In genomic region chr13:89742686-89743200, GRCm38 (mm10) we compare ENCODE assay signal across 8 mouse cellular contexts. TPM values are rescaled to one million over a fixed set of nuclear protein-coding genes. Genes with fewer than 3 reads are reported as not detected.
DNase-seq lines count a peak whose midpoint lies in the region; ATAC-seq and TF ChIP-seq lines count a peak whose summit lies in the region.

No protein-coding gene starts in this region.

- H3K27ac ChIP-seq in heart, embryonic 12.5 days (ENCODE audit: poor library complexity, severe bottlenecking), result peak overlapping the region; percentile 98
- peak overlapping the region; percentile 70 for H3K27ac ChIP-seq in forebrain, postnatal 0 days (ENCODE audit: low read depth, low read length)
- H3K27ac ChIP-seq in liver, embryonic 16.5 days (ENCODE audit: low read length), result no peak overlapping the region

- H3K4me1 ChIP-seq in heart, embryonic 12.5 days (replicated peaks), result peaks cover 23% of the 10 kb centered on the region
- 0 out of 2 replicates have a peak, but pooled peaks cover 13% of the 10 kb centered on the region for H3K4me1 ChIP-seq in forebrain, postnatal 0 days (ENCODE audit: insufficient read depth)
- H3K4me1 ChIP-seq in liver, embryonic 16.5 days (ENCODE audit: control insufficient read depth, low read depth, low read length), result no peaks in the 10 kb centered on the region; the same call in 1 of the 2 replicates

- DNase-seq in heart, postnatal 36 days, result no peak
- DNase-seq in ES-CJ7 (ENCODE audit: low read depth, low spot score), result peak; percentile 37
- peak; percentile 44 for DNase-seq in forebrain, postnatal 0 days
- no peak for DNase-seq in ovary, postnatal 14 days (ENCODE audit: low spot score)
- no peak for DNase-seq in T-cell, adult 2 months (ENCODE audit: low spot score)
- DNase-seq in adrenal gland, adult 8-10 months, result no peak

- ATAC-seq in heart, embryonic 12.5 days (ENCODE audit: insufficient number of reproducible peaks, low FRiP score), result no peak
- ATAC-seq in forebrain, postnatal 0 days, result no peak
- no peak for ATAC-seq in liver, embryonic 16.5 days (ENCODE audit: low read depth)

- intact Hi-C loops in heart, postnatal 36 days (cut with DNase I), result loop anchor here (5.0 kb wide), 1 partner anchor 345 kb away; the partner anchor contains the start of genes Tmem167 and Xrcc4

- peak overlapping the region; percentile 93 for H3K4me2 ChIP-seq in heart, embryonic 12.5 days
- H3K4me2 ChIP-seq in forebrain, postnatal 0 days (ENCODE audit: low read depth), result peak overlapping the region; percentile 87
- peak overlapping the region; percentile 45 for H3K4me2 ChIP-seq in liver, embryonic 16.5 days (ENCODE audit: low read depth, low read length)

- 2% methylated on average over 15 of the region's 15 CpGs for WGBS in heart, embryonic 12.5 days
- 1% methylated on average over 15 of the region's 15 CpGs for WGBS in forebrain, postnatal 0 days
- 4% methylated on average over 15 of the region's 15 CpGs for WGBS in liver, embryonic 16.5 days (ENCODE audit: insufficient replicate concordance)

- H3K27me3 ChIP-seq in heart, embryonic 12.5 days (replicated peaks), result no peaks in the 10 kb centered on the region
- no peaks in the 10 kb centered on the region; the same call in 1 of the 2 replicates for H3K27me3 ChIP-seq in forebrain, postnatal 0 days (ENCODE audit: insufficient read depth, low read length)
- peaks cover 35% of the 10 kb centered on the region for H3K27me3 ChIP-seq in liver, embryonic 16.5 days (ENCODE audit: control insufficient read depth, insufficient read depth, low read depth, low read length)

- H3K4me3 ChIP-seq in heart, embryonic 12.5 days, result peak overlapping the region; percentile 83
- H3K4me3 ChIP-seq in forebrain, postnatal 0 days (ENCODE audit: low read depth, low read length), result peak overlapping the region; percentile 67
- H3K4me3 ChIP-seq in liver, embryonic 16.5 days (ENCODE audit: low read depth, low read length), result peak overlapping the region; percentile 38; the same call in 1 of the 2 replicates

- no peaks in the 10 kb centered on the region for H3K36me3 ChIP-seq in heart, embryonic 12.5 days
- H3K36me3 ChIP-seq in forebrain, postnatal 0 days (ENCODE audit: insufficient read depth), result no peaks in the 10 kb centered on the region
- no peaks in the 10 kb centered on the region for H3K36me3 ChIP-seq in liver, embryonic 16.5 days (ENCODE audit: control insufficient read depth, insufficient read depth)

- peak overlapping the region; percentile 97 for H3K9ac ChIP-seq in heart, embryonic 12.5 days
- peak overlapping the region; percentile 68 for H3K9ac ChIP-seq in forebrain, postnatal 0 days
- no peak overlapping the region for H3K9ac ChIP-seq in liver, embryonic 16.5 days (ENCODE audit: low read depth, low read length)

- no peaks in the 10 kb centered on the region for H3K9me3 ChIP-seq in heart, embryonic 12.5 days (replicated peaks)
- no peaks in the 10 kb centered on the region for H3K9me3 ChIP-seq in forebrain, postnatal 0 days (ENCODE audit: low read length)
- H3K9me3 ChIP-seq in liver, embryonic 16.5 days (replicated peaks; ENCODE audit: control insufficient read depth, low read length), result no peaks in the 10 kb centered on the region

- TF ChIP-seq CTCF in forebrain, postnatal 0 days (IDR thresholded peaks at IDR 0.05; ENCODE audit: low read depth), result no peak

RNA-seq across cellular contexts. Expression of gene Vcan, which starts 0.4 kb away (rescaled TPM):
- polyA plus RNA-seq in heart, embryonic 12.5 days (2016; fragmentation: Nextera tagmentation; extraction: Ambion mirVana), result 134 and 146 TPM in 2 replicates
- total RNA-seq in heart, postnatal 36 days (2021), result 1 to 10 TPM; 8.5 to 9.7 TPM
- total RNA-seq in forebrain, postnatal 0 days (2014; rRNA removed), result 64.9 and 70.9 TPM in 2 replicates
- polyA plus RNA-seq in forebrain, postnatal 0 days (2015; fragmentation: Nextera tagmentation; extraction: Ambion mirVana), result 18.9 and 25.0 TPM in 2 replicates
- 1.1 and 1.2 TPM in 2 replicates for polyA plus RNA-seq in liver, embryonic 16.5 days (2015; fragmentation: Nextera tagmentation; extraction: Ambion mirVana)
- 1 to 10 TPM; 2.1 to 2.2 (median 2.1) TPM for total RNA-seq in adrenal gland, adult 8-10 months (2022)

Comparison
In these comparisons a context has a peak if more than half of its experiments do, and no peak if none do; other contexts are left out.
1. DNase-seq: peak in ES-CJ7 (single experiment) and forebrain, postnatal 0 days (single experiment); none in heart, postnatal 36 days (0 of 2), ovary, postnatal 14 days (single experiment), T-cell, adult 2 months (single experiment) and adrenal gland, adult 8-10 months (single experiment).
2. Peak in every context shown above with its lines, with median percentiles within 50 percentile points of each other: H3K4me2 ChIP-seq and H3K4me3 ChIP-seq.